Mouse (Mus musculus): ENCODE data around the gene Them5. TPM values are rescaled to one million over a fixed set of nuclear protein-coding genes. Genes with fewer than 3 reads are reported as not detected.

The Them5 gene
- polyA plus RNA-seq, 1 experiment from 2014 or later = 0.11 TPM

- Histone ChIP-seq H3K4me1 (ENCODE audit: control insufficient read depth, insufficient read depth, low read length) (no peaks in the 10 kb centered on the region), H3K27me3 (ENCODE audit: control insufficient read depth, insufficient read depth, low read length) (no peaks in the 10 kb centered on the region), H3K27ac (ENCODE audit: low read depth, low read length) (no peak overlapping the region), H3K4me3 (ENCODE audit: low read depth, low read length) (no peak overlapping the region), H3K9me3 (ENCODE audit: control insufficient read depth, low read length) (no peaks in the 10 kb centered on the region), H3K9ac (ENCODE audit: low read length) (no peak overlapping the region), H3K36me3 (ENCODE audit: control insufficient read depth, insufficient read depth, low read length) (no peaks in the 10 kb centered on the region), H3K4me2 (no peak overlapping the region)
- no peak for DNase-seq (ENCODE audit: low spot score, missing footprints)
- ATAC-seq (ENCODE audit: low FRiP score) = no peak
- 85% methylated on average over 5 of the region's 5 CpGs for WGBS
These were observed 46.1 kb downstream of the Them5 start for GRCm38 (mm10) chr3:94388047-94388446.

DNA sequence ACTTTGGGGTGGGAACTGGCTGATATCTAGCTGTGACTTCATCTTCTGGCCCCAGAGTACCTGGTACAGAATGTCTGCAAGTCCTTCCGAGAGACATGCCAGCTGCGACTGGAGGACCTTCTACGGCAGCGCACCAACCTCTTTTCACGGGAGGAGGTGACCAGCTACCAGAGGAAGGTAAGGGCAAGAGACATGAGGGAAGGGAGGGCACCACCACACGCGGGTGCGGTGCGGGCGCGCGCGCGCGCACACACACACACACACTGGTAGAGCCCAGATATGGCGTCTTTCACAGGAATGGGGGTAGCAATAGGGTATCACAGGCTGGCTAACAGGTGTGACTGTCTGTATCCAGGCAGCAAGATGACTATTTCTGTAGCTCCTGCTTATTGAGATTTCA is 47.5 kb downstream of the Them5 start:
- DNase-seq (ENCODE audit: low spot score, missing footprints) = no peak
- Histone ChIP-seq H3K4me3 (ENCODE audit: low read depth, low read length) (no peak overlapping the region), H3K36me3 (ENCODE audit: control insufficient read depth, insufficient read depth, low read length) (no peaks in the 10 kb centered on the region), H3K9ac (ENCODE audit: low read length) (no peak overlapping the region), H3K9me3 (ENCODE audit: control insufficient read depth, low read length) (no peaks in the 10 kb centered on the region), H3K4me1 (ENCODE audit: control insufficient read depth, insufficient read depth, low read length) (no peaks in the 10 kb centered on the region), H3K4me2 (no peak overlapping the region), H3K27ac (ENCODE audit: low read depth, low read length) (no peak overlapping the region), H3K27me3 (ENCODE audit: control insufficient read depth, insufficient read depth, low read length) (no peaks in the 10 kb centered on the region)
- ATAC-seq (ENCODE audit: low FRiP score) = no peak
- WGBS = 91% methylated on average over 16 of the region's 16 CpGs

GRCm38 (mm10) chr3:94391001-94391400 is 49.1 kb downstream of the Them5 start:
- ATAC-seq (ENCODE audit: low FRiP score) (no peak), DNase-seq (ENCODE audit: low spot score, missing footprints) (no peak)
- Histone ChIP-seq H3K9me3 (ENCODE audit: control insufficient read depth, low read length) (no peaks in the 10 kb centered on the region), H3K4me3 (ENCODE audit: low read depth, low read length) (no peak overlapping the region), H3K4me1 (ENCODE audit: control insufficient read depth, insufficient read depth, low read length) (no peaks in the 10 kb centered on the region), H3K36me3 (ENCODE audit: control insufficient read depth, insufficient read depth, low read length) (no peaks in the 10 kb centered on the region), H3K27me3 (ENCODE audit: control insufficient read depth, insufficient read depth, low read length) (no peaks in the 10 kb centered on the region), H3K27ac (ENCODE audit: low read depth, low read length) (no peak overlapping the region), H3K9ac (ENCODE audit: low read length) (no peak overlapping the region), H3K4me2 (no peak overlapping the region)
- WGBS = 85% methylated on average over 5 of the region's 5 CpGs

DNA sequence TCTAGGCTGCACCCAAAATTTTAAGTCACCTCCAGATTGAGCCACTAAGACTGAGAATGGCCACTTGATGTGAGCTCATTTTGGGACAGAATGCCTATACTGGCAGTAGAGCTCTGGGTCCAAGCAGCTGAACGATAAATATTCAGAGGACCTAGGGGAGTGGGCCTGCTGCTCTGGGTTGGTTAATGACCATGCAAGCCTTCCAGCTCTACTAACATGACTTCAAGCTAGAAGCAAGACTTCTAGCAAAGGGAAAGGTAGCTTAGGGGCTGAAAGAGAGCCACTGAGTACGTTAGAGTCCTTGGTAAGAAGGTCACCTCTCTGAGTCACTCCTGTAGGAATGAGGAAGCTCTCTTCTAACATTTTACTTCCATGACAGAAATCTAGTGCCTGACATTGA is 50.2 kb downstream of the Them5 start:
- no peaks in the 10 kb centered on the region for H3K9me3 ChIP-seq (ENCODE audit: control insufficient read depth, low read length)
- no peak overlapping the region for H3K27ac ChIP-seq (ENCODE audit: low read depth, low read length)
- DNase-seq (ENCODE audit: low spot score, missing footprints) (no peak), ATAC-seq (ENCODE audit: low FRiP score) (no peak)
- H3K27me3 ChIP-seq (ENCODE audit: control insufficient read depth, insufficient read depth, low read length) = no peaks in the 10 kb centered on the region
- H3K4me2 ChIP-seq = no peak overlapping the region
- H3K4me1 ChIP-seq (ENCODE audit: control insufficient read depth, insufficient read depth, low read length) = no peaks in the 10 kb centered on the region
- H3K4me3 ChIP-seq (ENCODE audit: low read depth, low read length) = no peak overlapping the region
- H3K36me3 ChIP-seq (ENCODE audit: control insufficient read depth, insufficient read depth, low read length) = no peaks in the 10 kb centered on the region
- WGBS = 91% methylated on average over 2 of the region's 2 CpGs
- H3K9ac ChIP-seq (ENCODE audit: low read length) = no peak overlapping the region

DNA sequence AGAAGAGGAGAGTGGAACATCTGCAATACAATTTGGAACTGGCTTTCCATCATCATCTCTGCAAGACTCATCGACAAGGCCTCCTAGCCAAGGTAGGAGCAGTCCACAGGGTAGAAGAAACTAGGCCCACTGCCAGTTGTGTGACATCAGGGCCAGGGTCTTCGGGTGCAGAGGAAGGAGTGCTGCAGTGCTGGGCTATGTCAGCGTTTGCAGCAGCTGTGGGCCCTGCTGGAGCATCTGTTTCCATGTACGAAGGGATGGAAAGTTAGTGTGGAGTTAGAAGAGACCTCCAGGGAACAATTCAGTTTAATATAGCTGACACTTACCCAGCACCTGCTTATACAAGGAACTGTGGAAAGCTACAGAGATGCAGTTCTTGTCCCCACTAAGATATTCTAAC is 51.1 kb downstream of the Them5 start:
- no peak overlapping the region for H3K4me2 ChIP-seq
- WGBS = 76% methylated on average over 4 of the region's 4 CpGs
- no peaks in the 10 kb centered on the region for H3K36me3 ChIP-seq (ENCODE audit: control insufficient read depth, insufficient read depth, low read length)
- no peaks in the 10 kb centered on the region for H3K9me3 ChIP-seq (ENCODE audit: control insufficient read depth, low read length)
- DNase-seq (ENCODE audit: low spot score, missing footprints) = no peak
- no peaks in the 10 kb centered on the region for H3K27me3 ChIP-seq (ENCODE audit: control insufficient read depth, insufficient read depth, low read length)
- H3K9ac ChIP-seq (ENCODE audit: low read length) = no peak overlapping the region
- no peaks in the 10 kb centered on the region for H3K4me1 ChIP-seq (ENCODE audit: control insufficient read depth, insufficient read depth, low read length)
- no peak for ATAC-seq (ENCODE audit: low FRiP score)
- H3K4me3 ChIP-seq (ENCODE audit: low read depth, low read length) = no peak overlapping the region
- H3K27ac ChIP-seq (ENCODE audit: low read depth, low read length) = no peak overlapping the region

DNA sequence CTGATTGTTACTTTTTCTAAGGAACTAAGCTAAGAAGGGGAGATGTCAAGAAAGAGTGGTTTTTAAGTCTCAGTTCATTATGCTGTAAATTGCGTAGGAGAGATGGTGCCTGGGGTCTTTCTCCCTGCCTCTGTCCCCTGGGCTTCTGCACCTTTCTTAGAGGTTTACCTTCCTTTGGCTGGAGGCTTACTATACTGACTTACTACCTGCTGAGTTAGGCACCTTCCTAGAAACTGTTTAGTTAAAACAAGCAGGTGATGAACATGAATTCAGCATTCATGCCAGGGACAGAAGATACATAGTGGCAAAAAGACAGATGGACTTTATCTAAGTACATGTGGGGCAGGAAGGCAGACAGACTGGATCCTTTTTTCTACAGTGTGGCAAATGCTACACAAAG is 54.4 kb downstream of the Them5 start:
- Histone ChIP-seq H3K9me3 (ENCODE audit: control insufficient read depth, low read length) (no peaks in the 10 kb centered on the region), H3K27ac (ENCODE audit: low read depth, low read length) (no peak overlapping the region), H3K9ac (ENCODE audit: low read length) (no peak overlapping the region), H3K36me3 (ENCODE audit: control insufficient read depth, insufficient read depth, low read length) (no peaks in the 10 kb centered on the region), H3K4me3 (ENCODE audit: low read depth, low read length) (no peak overlapping the region), H3K4me2 (no peak overlapping the region), H3K27me3 (ENCODE audit: control insufficient read depth, insufficient read depth, low read length) (no peaks in the 10 kb centered on the region), H3K4me1 (ENCODE audit: control insufficient read depth, insufficient read depth, low read length) (peaks cover 8% of the 10 kb centered on the region)
- no peak for DNase-seq (ENCODE audit: low spot score, missing footprints)
- 79% methylated on average over 1 of the region's 1 CpGs for WGBS
- no peak for ATAC-seq (ENCODE audit: low FRiP score)

GRCm38 (mm10) chr3:94396851-94397250 is 55.0 kb downstream of the Them5 start:
- no peaks in the 10 kb centered on the region for H3K9me3 ChIP-seq (ENCODE audit: control insufficient read depth, low read length)
- no peak overlapping the region for H3K4me2 ChIP-seq
- peaks cover 8% of the 10 kb centered on the region for H3K4me1 ChIP-seq (ENCODE audit: control insufficient read depth, insufficient read depth, low read length)
- ATAC-seq (ENCODE audit: low FRiP score) = no peak
- no peaks in the 10 kb centered on the region; the same call in 1 of the 2 replicates for H3K27me3 ChIP-seq (ENCODE audit: control insufficient read depth, insufficient read depth, low read length)
- no peaks in the 10 kb centered on the region for H3K36me3 ChIP-seq (ENCODE audit: control insufficient read depth, insufficient read depth, low read length)
- DNase-seq (ENCODE audit: low spot score, missing footprints) = no peak
- H3K9ac ChIP-seq (ENCODE audit: low read length) = no peak overlapping the region
- no peak overlapping the region for H3K4me3 ChIP-seq (ENCODE audit: low read depth, low read length)
- WGBS = 79% methylated on average over 4 of the region's 4 CpGs
- H3K27ac ChIP-seq (ENCODE audit: low read depth, low read length) = no peak overlapping the region

Other genes starting within 250 kb of the Them5 start
- not detected in 2 replicates for gene Gm10696, start 163.9 kb upstream of the Them5 start, polyA plus RNA-seq (2014; fragmentation: Nextera tagmentation; extraction: Ambion mirVana)
- not detected in 2 replicates for gene Gm5286, start 145.4 kb upstream of the Them5 start, polyA plus RNA-seq (2014; fragmentation: Nextera tagmentation; extraction: Ambion mirVana)
- gene Gm4778, start 78.1 kb upstream of the Them5 start, polyA plus RNA-seq (2014; fragmentation: Nextera tagmentation; extraction: Ambion mirVana) = not detected in 2 replicates
- 12.8 and 14.5 TPM in 2 replicates for gene Them4, start 32.0 kb upstream of the Them5 start, polyA plus RNA-seq (2014; fragmentation: Nextera tagmentation; extraction: Ambion mirVana)
- gene C2cd4d, start 20.3 kb downstream of the Them5 start, polyA plus RNA-seq (2014; fragmentation: Nextera tagmentation; extraction: Ambion mirVana) = 0.87 and 1.4 TPM in 2 replicates
- gene Rorc, start 30.7 kb downstream of the Them5 start, polyA plus RNA-seq (2014; fragmentation: Nextera tagmentation; extraction: Ambion mirVana) = 0.10 and 0.14 TPM in 2 replicates
- 0.17 and 0.37 TPM in 2 replicates for gene Lingo4, start 56.4 kb downstream of the Them5 start, polyA plus RNA-seq (2014; fragmentation: Nextera tagmentation; extraction: Ambion mirVana)
- 55.3 and 63.2 TPM in 2 replicates for gene Tdrkh, start 71.2 kb downstream of the Them5 start, polyA plus RNA-seq (2014; fragmentation: Nextera tagmentation; extraction: Ambion mirVana)
- gene Mrpl9, start 101.2 kb downstream of the Them5 start, polyA plus RNA-seq (2014; fragmentation: Nextera tagmentation; extraction: Ambion mirVana) = 71.1 and 73.3 TPM in 2 replicates
- gene Oaz3, start 101.8 kb downstream of the Them5 start, polyA plus RNA-seq (2014; fragmentation: Nextera tagmentation; extraction: Ambion mirVana) = 0.12 TPM in 1 of 2 replicates, not detected in the other
- 150 and 154 TPM in 2 replicates for gene Celf3, start 136.2 kb downstream of the Them5 start, polyA plus RNA-seq (2014; fragmentation: Nextera tagmentation; extraction: Ambion mirVana)
- gene Riiad1, start 138.2 kb downstream of the Them5 start, polyA plus RNA-seq (2014; fragmentation: Nextera tagmentation; extraction: Ambion mirVana) = 15.3 TPM in 2 replicates
- gene Snx27, start 240.6 kb downstream of the Them5 start, polyA plus RNA-seq (2014; fragmentation: Nextera tagmentation; extraction: Ambion mirVana) = 39.4 and 43.0 TPM in 2 replicates